Comparison of ENCODE assay signal across 18 mouse cellular contexts in genomic region chr4:118042671-118043320, GRCm38 (mm10).
A peak's percentile ranks its signal among the peaks of the same experiment; 100 is the strongest.
DNase-seq lines count a peak whose midpoint lies in the region; ATAC-seq and TF ChIP-seq lines count a peak whose summit lies in the region.
"Had no signal": no experiment of that assay in that cellular context is flagged by ENCODE, and none has a peak within 500 bp of the region (broad histone marks: within the 10 kb centered on the region; RNA-seq: fewer than 3 reads in every experiment).

No protein-coding gene starts in this region.

- no peaks in the 10 kb centered on the region for H3K27me3 ChIP-seq in intestine, embryonic 16.5 days (replicated peaks; ENCODE audit: control insufficient read depth, insufficient read depth, low read length)
- no peaks in the 10 kb centered on the region for H3K27me3 ChIP-seq in intestine, postnatal 0 days (replicated peaks; ENCODE audit: control insufficient read depth, insufficient read depth, low read length)
- H3K27me3 ChIP-seq in kidney, embryonic 16.5 days (ENCODE audit: insufficient read depth, low read length), result no peaks in the 10 kb centered on the region
- no peaks in the 10 kb centered on the region for H3K27me3 ChIP-seq in limb, embryonic 13.5 days
- no peaks in the 10 kb centered on the region for H3K27me3 ChIP-seq in midbrain, embryonic 15.5 days (replicated peaks)
- H3K27me3 ChIP-seq: embryonic facial prominence, embryonic 12.5 days; forebrain, embryonic 15.5 days; intestine, embryonic 15.5 days; megakaryocyte, embryonic 14.5 days had no signal

- H3K4me1 ChIP-seq in intestine, embryonic 16.5 days (ENCODE audit: control insufficient read depth, insufficient read depth, low read length), result peaks cover 14% of the 10 kb centered on the region
- H3K4me1 ChIP-seq in intestine, postnatal 0 days (replicated peaks; ENCODE audit: control insufficient read depth, insufficient read depth, low read length), result no peaks in the 10 kb centered on the region
- H3K4me1 ChIP-seq in kidney, embryonic 16.5 days (ENCODE audit: insufficient read depth, low read length), result peaks cover 36% of the 10 kb centered on the region
- H3K4me1 ChIP-seq in limb, embryonic 13.5 days, result peaks cover 56% of the 10 kb centered on the region
- H3K4me1 ChIP-seq in midbrain, embryonic 15.5 days, result peaks cover 2% of the 10 kb centered on the region

- H3K36me3 ChIP-seq in intestine, embryonic 16.5 days (ENCODE audit: control insufficient read depth, insufficient read depth, low read length), result no peaks in the 10 kb centered on the region
- H3K36me3 ChIP-seq in intestine, postnatal 0 days (ENCODE audit: control insufficient read depth, insufficient read depth), result no peaks in the 10 kb centered on the region; the same call in 1 of the 2 replicates
- no peaks in the 10 kb centered on the region for H3K36me3 ChIP-seq in kidney, embryonic 16.5 days (ENCODE audit: insufficient read depth, low read length)
- H3K36me3 ChIP-seq in limb, embryonic 13.5 days, result no peaks in the 10 kb centered on the region
- no peaks in the 10 kb centered on the region for H3K36me3 ChIP-seq in midbrain, embryonic 15.5 days (replicated peaks)
- H3K36me3 ChIP-seq: embryonic facial prominence, embryonic 12.5 days; forebrain, embryonic 15.5 days; intestine, embryonic 15.5 days had no signal

- no peaks in the 10 kb centered on the region for H3K9me3 ChIP-seq in intestine, embryonic 16.5 days (ENCODE audit: control insufficient read depth, low read length)
- no peaks in the 10 kb centered on the region for H3K9me3 ChIP-seq in intestine, postnatal 0 days (ENCODE audit: control insufficient read depth)
- H3K9me3 ChIP-seq in kidney, embryonic 16.5 days (ENCODE audit: low read length), result no peaks in the 10 kb centered on the region
- no peaks in the 10 kb centered on the region for H3K9me3 ChIP-seq in limb, embryonic 13.5 days
- no peaks in the 10 kb centered on the region for H3K9me3 ChIP-seq in midbrain, embryonic 15.5 days
- H3K9me3 ChIP-seq: embryonic facial prominence, embryonic 12.5 days; forebrain, embryonic 15.5 days; intestine, embryonic 15.5 days; megakaryocyte, embryonic 14.5 days had no signal

- peak; percentile 39 for DNase-seq in ZHBTc4 (ENCODE audit: low read depth, low spot score)
- DNase-seq in layer of hippocampus, adult 9-10 months (ENCODE audit: low spot score), result no peak
- DNase-seq: adrenal gland, adult 8-10 months; cerebellum, adult 18-20 months; cerebellum, postnatal 36 days; heart, adult 11 months; left cerebral cortex, postnatal 4 days; spleen, adult 18-20 months had no signal

- 0 out of 2 replicates have a peak, but pooled peaks have one; percentile 39 for ATAC-seq in intestine, embryonic 16.5 days
- ATAC-seq in intestine, postnatal 0 days, result no peak
- ATAC-seq in kidney, embryonic 16.5 days (ENCODE audit: low FRiP score, low TSS enrichment), result peak; percentile 49; the same call in 1 of the 2 replicates
- ATAC-seq in limb, embryonic 13.5 days (ENCODE audit: low FRiP score, low read depth), result peak; percentile 37; the same call in 1 of the 2 replicates
- ATAC-seq in midbrain, embryonic 15.5 days (replicated peaks), result no peak
- ATAC-seq: forebrain, embryonic 15.5 days; intestine, embryonic 15.5 days had no signal

- no peak for TF ChIP-seq CTCF in intestine, postnatal 0 days (IDR thresholded peaks at IDR 0.05; ENCODE audit: low read depth)

- no peak overlapping the region for H3K9ac ChIP-seq in intestine, embryonic 16.5 days (ENCODE audit: low read depth, low read length)
- no peak overlapping the region for H3K9ac ChIP-seq in intestine, postnatal 0 days (ENCODE audit: low read depth, low read length)
- no peak overlapping the region for H3K9ac ChIP-seq in kidney, embryonic 16.5 days (replicated peaks; ENCODE audit: low read length)
- H3K9ac ChIP-seq in limb, embryonic 13.5 days, result no peak overlapping the region
- no peak overlapping the region for H3K9ac ChIP-seq in midbrain, embryonic 15.5 days
- H3K9ac ChIP-seq: embryonic facial prominence, embryonic 12.5 days; forebrain, embryonic 15.5 days; hindbrain, embryonic 14.5 days; intestine, embryonic 15.5 days had no signal

- WGBS in intestine, embryonic 16.5 days, result 66% methylated on average over 7 of the region's 7 CpGs
- 59% methylated on average over 7 of the region's 7 CpGs for WGBS in intestine, postnatal 0 days
- WGBS in kidney, embryonic 16.5 days, result 49% methylated on average over 7 of the region's 7 CpGs
- WGBS in limb, embryonic 13.5 days, result 21% methylated on average over 7 of the region's 7 CpGs
- WGBS in midbrain, embryonic 15.5 days, result 84% methylated on average over 7 of the region's 7 CpGs

- H3K4me3 ChIP-seq in intestine, embryonic 16.5 days (ENCODE audit: low read length), result no peak overlapping the region
- no peak overlapping the region for H3K4me3 ChIP-seq in intestine, postnatal 0 days (ENCODE audit: low read depth, low read length)
- H3K4me3 ChIP-seq in kidney, embryonic 16.5 days (ENCODE audit: low read length), result no peak overlapping the region
- H3K4me3 ChIP-seq in limb, embryonic 13.5 days, result no peak overlapping the region
- H3K4me3 ChIP-seq in midbrain, embryonic 15.5 days, result no peak overlapping the region
- H3K4me3 ChIP-seq: embryonic facial prominence, embryonic 12.5 days; forebrain, embryonic 15.5 days; intestine, embryonic 15.5 days; megakaryocyte, embryonic 14.5 days had no signal

- H3K4me2 ChIP-seq in intestine, embryonic 16.5 days (ENCODE audit: low read depth, low read length), result no peak overlapping the region
- no peak overlapping the region for H3K4me2 ChIP-seq in intestine, postnatal 0 days (replicated peaks; ENCODE audit: low read depth)
- no peak overlapping the region for H3K4me2 ChIP-seq in kidney, embryonic 16.5 days (replicated peaks; ENCODE audit: low read depth, low read length)
- no peak overlapping the region for H3K4me2 ChIP-seq in limb, embryonic 13.5 days (replicated peaks)
- no peak overlapping the region for H3K4me2 ChIP-seq in midbrain, embryonic 15.5 days
- H3K4me2 ChIP-seq: embryonic facial prominence, embryonic 12.5 days; forebrain, embryonic 15.5 days; hindbrain, embryonic 14.5 days; intestine, embryonic 15.5 days had no signal

- H3K27ac ChIP-seq in intestine, embryonic 16.5 days (ENCODE audit: low read length), result no peak overlapping the region
- H3K27ac ChIP-seq in intestine, postnatal 0 days (ENCODE audit: low read depth, low read length), result no peak overlapping the region
- H3K27ac ChIP-seq in kidney, embryonic 16.5 days (ENCODE audit: low read length), result peak overlapping the region; percentile 76
- peak overlapping the region; percentile 66; the same call in 1 of the 2 replicates for H3K27ac ChIP-seq in limb, embryonic 13.5 days
- no peak overlapping the region for H3K27ac ChIP-seq in midbrain, embryonic 15.5 days
- H3K27ac ChIP-seq: embryonic facial prominence, embryonic 12.5 days; forebrain, embryonic 15.5 days; hindbrain, embryonic 14.5 days; intestine, embryonic 15.5 days had no signal

Comparison
In these comparisons a context has a peak if more than half of its experiments do, and no peak if none do; other contexts are left out.
1. ATAC-seq: peak in intestine, embryonic 16.5 days (single experiment), kidney, embryonic 16.5 days (single experiment) and limb, embryonic 13.5 days (single experiment); none in intestine, postnatal 0 days (single experiment) and midbrain, embryonic 15.5 days (single experiment).
2. H3K27ac ChIP-seq: peak in kidney, embryonic 16.5 days (single experiment) and limb, embryonic 13.5 days (single experiment); none in intestine, embryonic 16.5 days (single experiment), intestine, postnatal 0 days (single experiment) and midbrain, embryonic 15.5 days (single experiment).